22 mouse cellular contexts compared by ENCODE assay signal in genomic region chr7:64041303-64041702, GRCm38 (mm10).
DNase-seq lines count a peak whose midpoint lies in the region; ATAC-seq and TF ChIP-seq lines count a peak whose summit lies in the region.
"Had no signal": no experiment of that assay in that cellular context is flagged by ENCODE, and none has a peak within 500 bp of the region (broad histone marks: within the 10 kb centered on the region; RNA-seq: fewer than 3 reads in every experiment).

No protein-coding gene starts in this region.

- no peak for TF ChIP-seq RAD21 in MEL (IDR thresholded peaks at IDR 0.05; ENCODE audit: low read depth, low read length)

- no peak for ATAC-seq in intestine, postnatal 0 days
- no peak for ATAC-seq in intestine, embryonic 15.5 days
- ATAC-seq in liver, postnatal 0 days: no peak

- peak; percentile 35; the same call in 1 of the 2 replicates for TF ChIP-seq CTCF in intestine, postnatal 0 days (IDR thresholded peaks at IDR 0.05; ENCODE audit: low read depth)
- TF ChIP-seq CTCF in liver, postnatal 0 days (IDR thresholded peaks at IDR 0.05; ENCODE audit: low read depth): peak; percentile 53
- TF ChIP-seq CTCF in MEL (IDR thresholded peaks at IDR 0.05 in 2 of 3, conservative IDR thresholded peaks at IDR 0.05 in 1 of 3; ENCODE audit: control insufficient read depth in 1 of 3, insufficient read depth in 1 of 3, low read depth in 2 of 3, low read length in 3 of 3, poor library complexity in 1 of 3, severe bottlenecking in 1 of 3): peak; percentile 33 to 53 (median 43); a peak in 5 of 6 replicates
- peak; percentile 7; the same call in 1 of the 2 replicates for TF ChIP-seq CTCF in brain, embryonic 14.5 days (IDR thresholded peaks at IDR 0.05; ENCODE audit: borderline replicate concordance, extremely low read depth, insufficient read depth, insufficient read length)

- no peak for DNase-seq in liver, postnatal 0 days
- DNase-seq in liver: no peak
- DNase-seq in MEL (ENCODE audit: low read depth, low spot score): no peak
- no peak for DNase-seq in brain, embryonic 14.5 days (ENCODE audit: low read depth)
- no peak for DNase-seq in cerebellum, adult 18-20 months
- DNase-seq: adrenal gland, postnatal 36 days; cerebellum, adult 8-10 months; heart, adult 11 months; heart, postnatal 36 days; kidney, adult 8-10 months; kidney, postnatal 4 days; midbrain, embryonic 14.5 days; right cerebral cortex, postnatal 14 days had no signal

- no peak overlapping the region for H3K27ac ChIP-seq in intestine, postnatal 0 days (ENCODE audit: low read depth, low read length)
- no peak overlapping the region for H3K27ac ChIP-seq in intestine, embryonic 15.5 days
- H3K27ac ChIP-seq in liver, postnatal 0 days (ENCODE audit: low read depth): no peak overlapping the region
- no peak overlapping the region for H3K27ac ChIP-seq in MEL (ENCODE audit: control insufficient read depth, low read depth, low read length)
- H3K27ac ChIP-seq: forebrain, embryonic 10.5 days; hindbrain, embryonic 15.5 days; limb, embryonic 13.5 days; lung, embryonic 15.5 days; neural tube, embryonic 15.5 days; stomach, embryonic 15.5 days had no signal

- TF ChIP-seq EP300 in liver, postnatal 0 days (IDR thresholded peaks at IDR 0.05; ENCODE audit: low read depth): no peak
- no peak for TF ChIP-seq EP300 in MEL (IDR thresholded peaks at IDR 0.05; ENCODE audit: low read depth in 1 of 2, low read length in 2 of 2)

- 0 out of 2 replicates have a peak, but pooled peaks cover 4% of the 10 kb centered on the region for H3K9me3 ChIP-seq in intestine, postnatal 0 days (ENCODE audit: control insufficient read depth)
- H3K9me3 ChIP-seq in intestine, embryonic 15.5 days: peaks cover 3% of the 10 kb centered on the region; the same call in 1 of the 2 replicates
- H3K9me3 ChIP-seq in liver, postnatal 0 days (ENCODE audit: low read length): 0 out of 2 replicates have a peak, but pooled peaks cover 3% of the 10 kb centered on the region
- H3K9me3 ChIP-seq in MEL (replicated peaks; ENCODE audit: insufficient read depth, low read length): no peaks in the 10 kb centered on the region
- H3K9me3 ChIP-seq: hindbrain, embryonic 15.5 days; lung, embryonic 15.5 days; neural tube, embryonic 15.5 days; stomach, embryonic 15.5 days had no signal

- no peaks in the 10 kb centered on the region for H3K4me1 ChIP-seq in intestine, postnatal 0 days (replicated peaks; ENCODE audit: control insufficient read depth, insufficient read depth, low read length)
- no peaks in the 10 kb centered on the region for H3K4me1 ChIP-seq in intestine, embryonic 15.5 days (replicated peaks)
- peaks cover 50% of the 10 kb centered on the region for H3K4me1 ChIP-seq in liver, postnatal 0 days (ENCODE audit: insufficient read depth)
- peaks cover 21 to 39% of the 10 kb centered on the region in 2 experiments for H3K4me1 ChIP-seq in MEL (ENCODE audit: control insufficient read depth in 1 of 2, insufficient read depth in 2 of 2, low read length in 2 of 2)
- H3K4me1 ChIP-seq: hindbrain, embryonic 15.5 days; lung, embryonic 15.5 days; neural tube, embryonic 15.5 days; stomach, embryonic 15.5 days had no signal

- H3K9ac ChIP-seq in intestine, postnatal 0 days (ENCODE audit: low read depth, low read length): no peak overlapping the region
- no peak overlapping the region for H3K9ac ChIP-seq in intestine, embryonic 15.5 days
- no peak overlapping the region for H3K9ac ChIP-seq in liver, postnatal 0 days (replicated peaks)
- H3K9ac ChIP-seq in MEL (ENCODE audit: control insufficient read depth, low read depth, low read length, poor library complexity, severe bottlenecking): no peak overlapping the region
- H3K9ac ChIP-seq: hindbrain, embryonic 15.5 days; limb, embryonic 13.5 days; lung, embryonic 15.5 days; neural tube, embryonic 15.5 days; stomach, embryonic 15.5 days had no signal

- H3K79me2 ChIP-seq in MEL (ENCODE audit: control insufficient read depth, insufficient read depth, low read length, poor library complexity): no peaks in the 10 kb centered on the region

- no peak overlapping the region for H3K4me3 ChIP-seq in intestine, postnatal 0 days (ENCODE audit: low read depth, low read length)
- no peak overlapping the region for H3K4me3 ChIP-seq in intestine, embryonic 15.5 days (replicated peaks)
- H3K4me3 ChIP-seq in liver, postnatal 0 days (ENCODE audit: low read depth, low read length): no peak overlapping the region
- no peak overlapping the region for H3K4me3 ChIP-seq in MEL (ENCODE audit: control insufficient read depth in 1 of 2, insufficient read depth in 1 of 2, low read depth in 2 of 2, low read length in 2 of 2)
- H3K4me3 ChIP-seq: forebrain, embryonic 10.5 days; hindbrain, embryonic 15.5 days; limb, embryonic 13.5 days; lung, embryonic 15.5 days; myocyte; neural tube, embryonic 15.5 days; stomach, embryonic 15.5 days had no signal

- H3K36me3 ChIP-seq in intestine, postnatal 0 days (ENCODE audit: control insufficient read depth, insufficient read depth): no peaks in the 10 kb centered on the region
- no peaks in the 10 kb centered on the region for H3K36me3 ChIP-seq in intestine, embryonic 15.5 days
- no peaks in the 10 kb centered on the region for H3K36me3 ChIP-seq in liver, postnatal 0 days (replicated peaks; ENCODE audit: insufficient read depth, low read length)
- H3K36me3 ChIP-seq in MEL (ENCODE audit: control insufficient read depth in 1 of 2, insufficient read depth in 2 of 2, low read length in 2 of 2): peaks cover 0 to 17% of the 10 kb centered on the region in 2 experiments; a peak in 2 of 4 replicates
- H3K36me3 ChIP-seq: forebrain, embryonic 10.5 days; hindbrain, embryonic 15.5 days; limb, embryonic 13.5 days; lung, embryonic 15.5 days; neural tube, embryonic 15.5 days; stomach, embryonic 15.5 days had no signal

- H3K27me3 ChIP-seq in intestine, postnatal 0 days (replicated peaks; ENCODE audit: control insufficient read depth, insufficient read depth, low read length): no peaks in the 10 kb centered on the region
- H3K27me3 ChIP-seq in intestine, embryonic 15.5 days (replicated peaks): no peaks in the 10 kb centered on the region
- no peaks in the 10 kb centered on the region for H3K27me3 ChIP-seq in liver, postnatal 0 days (ENCODE audit: insufficient read depth, low read length)
- H3K27me3 ChIP-seq in MEL (ENCODE audit: control insufficient read depth in 1 of 2, insufficient read depth in 2 of 2, low read length in 2 of 2): no peaks in the 10 kb centered on the region
- H3K27me3 ChIP-seq: hindbrain, embryonic 15.5 days; limb, embryonic 13.5 days; lung, embryonic 15.5 days; neural tube, embryonic 15.5 days; stomach, embryonic 15.5 days had no signal

- 93% methylated on average over 7 of the region's 7 CpGs for WGBS in intestine, postnatal 0 days
- WGBS in intestine, embryonic 15.5 days: 91% methylated on average over 7 of the region's 7 CpGs
- WGBS in liver, postnatal 0 days (ENCODE audit: insufficient replicate concordance): 89% methylated on average over 7 of the region's 7 CpGs

- TF ChIP-seq POLR2A in MEL (IDR thresholded peaks at IDR 0.05; ENCODE audit: control insufficient read depth in 1 of 2, insufficient read depth in 1 of 2, low read depth in 1 of 2, low read length in 2 of 2, poor library complexity in 1 of 2): no peak
- TF ChIP-seq POLR2A in brain, embryonic 14.5 days (IDR thresholded peaks at IDR 0.05; ENCODE audit: borderline replicate concordance, extremely low read depth, insufficient read depth, insufficient read length, poor library complexity, severe bottlenecking): no peak

- no peak overlapping the region for H3K4me2 ChIP-seq in intestine, postnatal 0 days (replicated peaks; ENCODE audit: low read depth)
- H3K4me2 ChIP-seq in intestine, embryonic 15.5 days (replicated peaks): no peak overlapping the region
- H3K4me2 ChIP-seq in liver, postnatal 0 days (ENCODE audit: low read depth, low read length): no peak overlapping the region
- H3K4me2 ChIP-seq: hindbrain, embryonic 15.5 days; limb, embryonic 13.5 days; lung, embryonic 15.5 days; neural tube, embryonic 15.5 days; stomach, embryonic 15.5 days had no signal

TF ChIP-seq in MEL, 35 proteins besides CTCF, POLR2A, EP300 and RAD21:
- TF ChIP-seq SMC3 (IDR thresholded peaks at IDR 0.05; ENCODE audit: low read depth, low read length) (peak; percentile 29), GABPA (IDR thresholded peaks at IDR 0.05; ENCODE audit: low read depth, low read length) (no peak)
